Mouse (Mus musculus) E14TG2a.4 (cell line): ENCODE results near the gene Sparc.

Experiments
- CTCF ChIP-seq: conservative IDR thresholded peaks from 2 replicates; pipeline ENCODE4 v1.5.1; 2014; ENCODE audit warnings: low read length
- NANOG ChIP-seq: IDR thresholded peaks from 2 replicates; pipeline ENCODE4 v1.6.1; 2014; ENCODE audit warnings: borderline replicate concordance, low read length, mixed read lengths

GRCm38 (mm10) chr11:55449531-55449930 is 26.5 kb upstream of the Sparc start:
- TF ChIP-seq CTCF (no peak), NANOG (no peak)
